Mouse (Mus musculus): ENCODE measurements around the gene Slc39a3. TPM values are rescaled to one million over a fixed set of nuclear protein-coding genes. Genes with fewer than 3 reads are reported as not detected.

Gene Slc39a3
- polyA plus RNA-seq, 1 experiment = 22.3 TPM

DNA sequence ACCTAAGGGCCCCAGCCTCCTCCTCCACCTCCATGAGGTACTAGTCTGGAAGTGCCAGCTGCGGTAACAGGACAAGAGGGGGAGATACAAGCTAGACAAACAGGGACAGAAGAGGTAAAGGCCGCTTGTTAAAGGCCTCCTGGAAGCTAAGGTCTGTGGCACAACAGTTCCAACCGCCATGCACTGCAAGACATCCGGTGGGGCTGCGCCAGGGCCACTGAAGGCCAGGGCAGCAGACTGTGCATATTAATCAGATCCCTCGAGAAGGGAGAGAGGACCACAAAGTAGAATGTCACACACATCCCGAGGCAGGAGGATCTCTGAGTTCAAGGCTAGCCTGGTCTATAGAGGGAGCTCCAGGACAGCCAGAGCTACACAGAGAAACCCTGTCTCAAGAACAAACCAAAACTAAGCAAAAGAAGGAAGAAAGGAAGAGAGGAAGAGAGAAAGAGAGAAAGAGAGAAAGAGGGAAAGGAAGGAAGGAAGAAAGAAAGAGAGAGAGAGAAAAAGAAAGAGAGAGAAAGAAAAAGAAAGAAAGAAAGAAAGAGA lies 55.6 kb downstream of the Slc39a3 start:
- no peaks in the 10 kb centered on the region for H3K36me3 ChIP-seq (ENCODE audit: control insufficient read depth, insufficient read depth, low read length)
- no peak for DNase-seq (ENCODE audit: low read depth in 1 of 2, low spot score in 2 of 2)
- no peaks in the 10 kb centered on the region for H3K27me3 ChIP-seq (ENCODE audit: control insufficient read depth, insufficient read depth, low read length)
- 31% methylated on average over 7 of the region's 7 CpGs for WGBS
- TF ChIP-seq CTCF (IDR thresholded peaks at IDR 0.05; ENCODE audit: extremely low read depth, insufficient read depth, insufficient read length, insufficient replicate concordance) (no peak), POLR2A (IDR thresholded peaks at IDR 0.05; ENCODE audit: low read depth, low read length) (no peak)
- H3K4me1 ChIP-seq (ENCODE audit: control insufficient read depth, insufficient read depth, insufficient read length) = peaks cover 5% of the 10 kb centered on the region; the same call in 1 of the 2 replicates
- H3K27ac ChIP-seq (ENCODE audit: insufficient read depth, low read length) = no peak overlapping the region
- no peak overlapping the region for H3K4me3 ChIP-seq (ENCODE audit: extremely low read depth, insufficient read depth, insufficient read length)

Other genes with a start within 250 kb of the Slc39a3 start
- 38.7 and 54.3 TPM in 2 replicates for gene Sf3a2, start 239.2 kb downstream of the Slc39a3 start, polyA plus RNA-seq (2012; rRNA removed)
- 71.8 and 97.5 TPM in 2 replicates for gene Plekhj1, start 238.8 kb downstream of the Slc39a3 start, polyA plus RNA-seq (2012; rRNA removed)
- 1.3 and 2.3 TPM in 2 replicates for gene Amh, start 232.2 kb downstream of the Slc39a3 start, polyA plus RNA-seq (2012; rRNA removed)
- gene Jsrp1, start 223.9 kb downstream of the Slc39a3 start, polyA plus RNA-seq (2012; rRNA removed) = not detected in 2 replicates
- gene Oaz1, start 210.8 kb downstream of the Slc39a3 start, polyA plus RNA-seq (2012; rRNA removed) = 730 and 862 TPM in 2 replicates
- gene Lingo3, start 193.4 kb downstream of the Slc39a3 start, polyA plus RNA-seq (2012; rRNA removed) = 0.02 TPM in 2 replicates
- 84.0 and 103 TPM in 2 replicates for gene Lsm7, start 182.2 kb downstream of the Slc39a3 start, polyA plus RNA-seq (2012; rRNA removed)
- 127 and 130 TPM in 2 replicates for gene Sppl2b, start 182.2 kb downstream of the Slc39a3 start, polyA plus RNA-seq (2012; rRNA removed)
- gene Tmprss9, start 165.6 kb downstream of the Slc39a3 start, polyA plus RNA-seq (2012; rRNA removed) = 0.08 and 0.09 TPM in 2 replicates
- gene Timm13, start 136.5 kb downstream of the Slc39a3 start, polyA plus RNA-seq (2012; rRNA removed) = 123 and 133 TPM in 2 replicates
- 11.0 and 13.2 TPM in 2 replicates for gene Lmnb2, start 119.2 kb downstream of the Slc39a3 start, polyA plus RNA-seq (2012; rRNA removed)
- 35.7 and 46.8 TPM in 2 replicates for gene Gadd45b, start 107.4 kb downstream of the Slc39a3 start, polyA plus RNA-seq (2012; rRNA removed)
- gene Gng7, start 22.5 kb downstream of the Slc39a3 start, polyA plus RNA-seq (2012; rRNA removed) = 0.75 and 0.91 TPM in 2 replicates
- 0.04 TPM in 1 of 2 replicates, not detected in the other for gene Diras1, start 11.8 kb downstream of the Slc39a3 start, polyA plus RNA-seq (2012; rRNA removed)
- 88.8 and 114 TPM in 2 replicates for gene Sgta, start 22.8 kb upstream of the Slc39a3 start, polyA plus RNA-seq (2012; rRNA removed)
- 17.9 and 27.2 TPM in 2 replicates for gene Thop1, start 32.6 kb upstream of the Slc39a3 start, polyA plus RNA-seq (2012; rRNA removed)
- gene Creb3l3, start 61.4 kb upstream of the Slc39a3 start, polyA plus RNA-seq (2012; rRNA removed) = 0.27 and 0.32 TPM in 2 replicates
- 135 and 201 TPM in 2 replicates for gene Map2k2, start 68.5 kb upstream of the Slc39a3 start, polyA plus RNA-seq (2012; rRNA removed)
- 64.6 and 95.2 TPM in 2 replicates for gene Zbtb7a, start 97.8 kb upstream of the Slc39a3 start, polyA plus RNA-seq (2012; rRNA removed)
- gene Pias4, start 130.5 kb upstream of the Slc39a3 start, polyA plus RNA-seq (2012; rRNA removed) = 36.1 and 45.8 TPM in 2 replicates
- 1,457 and 1,736 TPM in 2 replicates for gene Eef2, start 139.2 kb upstream of the Slc39a3 start, polyA plus RNA-seq (2012; rRNA removed)
- 58.0 and 84.5 TPM in 2 replicates for gene Dapk3, start 145.6 kb upstream of the Slc39a3 start, polyA plus RNA-seq (2012; rRNA removed)
- not detected in 2 replicates for gene 4930442H23Rik, start 146.4 kb upstream of the Slc39a3 start, polyA plus RNA-seq (2012; rRNA removed)
- gene Nmrk2, start 164.6 kb upstream of the Slc39a3 start, polyA plus RNA-seq (2012; rRNA removed) = not detected in 2 replicates
- 0.92 and 0.95 TPM in 2 replicates for gene Atcay, start 193.4 kb upstream of the Slc39a3 start, polyA plus RNA-seq (2012; rRNA removed)
- gene Zfr2, start 195.7 kb upstream of the Slc39a3 start, polyA plus RNA-seq (2012; rRNA removed) = 5.5 and 6.1 TPM in 2 replicates
- gene Matk, start 215.5 kb upstream of the Slc39a3 start, polyA plus RNA-seq (2012; rRNA removed) = 22.5 and 30.0 TPM in 2 replicates
- gene Mrpl54, start 229.5 kb upstream of the Slc39a3 start, polyA plus RNA-seq (2012; rRNA removed) = 63.6 and 86.9 TPM in 2 replicates
- 63.0 and 77.1 TPM in 2 replicates for gene Apba3, start 229.5 kb upstream of the Slc39a3 start, polyA plus RNA-seq (2012; rRNA removed)